Mouse (Mus musculus) cerebellum, adult 2 months (tissue): ENCODE data around the gene Gm19345. TPM values are rescaled to one million over a fixed set of nuclear protein-coding genes. Genes with fewer than 3 reads are reported as not detected.

Source experiments
- DNase-seq, 2 experiments: peaks; one replicate each; pipeline ENCODE4 v3.0.0; 2021
- H3K27ac ChIP-seq: fragments of 200-500 bp; 2 replicates; pipeline ENCODE4 v1.5.1; 2012; ENCODE audit warnings: low read length, control low read depth, inconsistent platforms; ENCODE audit not compliant: insufficient read depth
- H3K27me3 ChIP-seq: fragments of 200-500 bp; 2 replicates; pipeline ENCODE4 v1.6.1; 2012; ENCODE audit warnings: inconsistent platforms, mild to moderate bottlenecking, low read length, moderate library complexity; ENCODE audit not compliant: control insufficient read depth, insufficient read depth
- H3K4me1 ChIP-seq: fragments of 200-500 bp; 2 replicates; pipeline ENCODE4 v1.6.1; 2011; ENCODE audit warnings: low read length; ENCODE audit not compliant: control insufficient read depth, insufficient read depth
- H3K4me3 ChIP-seq: fragments of 200-500 bp; replicated peaks from 2 replicates; pipeline ENCODE3; 2011; ENCODE audit warnings: mild to moderate bottlenecking, low read depth, low read length, control low read depth; ENCODE audit not compliant: insufficient read depth
- CTCF ChIP-seq: fragments of 200-500 bp; IDR thresholded peaks from 2 replicates; pipeline ENCODE4 v1.5.1; 2011; ENCODE audit warnings: low read depth, mild to moderate bottlenecking, control low read depth, low read length, moderate library complexity, borderline replicate concordance; ENCODE audit not compliant: insufficient read depth
- POLR2A ChIP-seq: fragments of 200-500 bp; IDR thresholded peaks from 2 replicates; pipeline ENCODE4 v1.6.1; 2011; ENCODE audit warnings: low read length, control low read depth, borderline replicate concordance; ENCODE audit not compliant: insufficient read depth
- WGBS: fragments of 180-500 bp; shearing (Covaris S2); methylation state at CpG from one replicate; pipeline ENCODE4 v1.1.7; 2018; 5-methylcytosine and 5-hydroxymethylcytosine counted together
- polyA plus RNA-seq: library from polyadenylated mRNA; depleted of rRNA; stranded (reverse); fragments of >200 nt; gene quantifications from 2 replicates; pipeline ENCODE4 v1.2.3, GENCODE M21; 2012

Gm19345 gene
- polyA plus RNA-seq, 1 experiment, result 8.2 TPM

GRCm38 (mm10) chr7:19853526-19853925 is 1.7 kb downstream of the Gm19345 start:
- H3K27me3 ChIP-seq, result no peaks in the 10 kb centered on the region
- WGBS, result 90% methylated on average over 20 of the region's 20 CpGs
- no peak overlapping the region for H3K4me3 ChIP-seq
- no peak overlapping the region for H3K27ac ChIP-seq
- TF ChIP-seq CTCF (no peak), POLR2A (no peak)
- H3K4me1 ChIP-seq, result no peaks in the 10 kb centered on the region
- DNase-seq, result no peak

GRCm38 (mm10) chr7:19855663-19856062 is 3.9 kb downstream of the Gm19345 start:
- Histone ChIP-seq H3K27me3 (no peaks in the 10 kb centered on the region), H3K27ac (no peak overlapping the region), H3K4me3 (no peak overlapping the region), H3K4me1 (no peaks in the 10 kb centered on the region)
- WGBS, result 80% methylated on average over 5 of the region's 5 CpGs
- TF ChIP-seq POLR2A (no peak), CTCF (no peak)
- DNase-seq, result no peak

- no peak for DNase-seq
- 87% methylated on average over 6 of the region's 6 CpGs for whole genome bisulfite sequencing
- H3K27ac ChIP-seq, result no peak overlapping the region
- no peak overlapping the region for H3K4me3 ChIP-seq
- no peaks in the 10 kb centered on the region for H3K4me1 ChIP-seq
- H3K27me3 ChIP-seq, result no peaks in the 10 kb centered on the region
- no peak for TF ChIP-seq CTCF
- no peak for TF ChIP-seq POLR2A
Measured at GRCm38 (mm10) chr7:19856283-19856682, 4.5 kb downstream of the Gm19345 start.

- H3K27ac ChIP-seq, result no peak overlapping the region
- 70% methylated on average over 10 of the region's 10 CpGs for WGBS
- H3K4me3 ChIP-seq, result no peak overlapping the region
- TF ChIP-seq CTCF (no peak), POLR2A (no peak)
- no peak for DNase-seq
- no peaks in the 10 kb centered on the region for H3K27me3 ChIP-seq
- no peaks in the 10 kb centered on the region for H3K4me1 ChIP-seq
Measured at GRCm38 (mm10) chr7:19859740-19860139, 7.9 kb downstream of the Gm19345 start.

- no peak within 1 kb of the TSS for H3K27ac ChIP-seq
- no peaks in the 10 kb centered on the region for H3K4me1 ChIP-seq
- no peak for DNase-seq
- no peak within 1 kb of the TSS for H3K4me3 ChIP-seq
- 77% methylated on average over 9 of the region's 9 CpGs for WGBS
- H3K27me3 ChIP-seq, result no peaks in the 10 kb centered on the region
- TF ChIP-seq CTCF (no peak), POLR2A (no peak)
Measured at GRCm38 (mm10) chr7:19861199-19861598, 9.4 kb downstream of the Gm19345 start, which contains the start of gene Ceacam16. Gene Ceacam16 (minus strand): TSS chr7:19861299.

GRCm38 (mm10) chr7:19864241-19864640 is 12.4 kb downstream of the Gm19345 start:
- WGBS, result 14% methylated on average over 2 of the region's 2 CpGs

GRCm38 (mm10) chr7:19865246-19866036 is 13.6 kb downstream of the Gm19345 start:
- TF ChIP-seq CTCF (no peak), POLR2A (no peak)
- DNase-seq, result no peak
- H3K27ac ChIP-seq, result no peak overlapping the region
- H3K4me3 ChIP-seq, result no peak overlapping the region
- WGBS, result 81% methylated on average over 8 of the region's 8 CpGs
- H3K27me3 ChIP-seq, result no peaks in the 10 kb centered on the region
- H3K4me1 ChIP-seq, result no peaks in the 10 kb centered on the region

More at GRCm38 (mm10) chr7:19864241-19864640, 12.4 kb downstream of the Gm19345 start:
- Histone ChIP-seq H3K27me3 (no peaks in the 10 kb centered on the region), H3K27ac (no peak overlapping the region), H3K4me1 (no peaks in the 10 kb centered on the region), H3K4me3 (no peak overlapping the region)
- TF ChIP-seq CTCF (no peak), POLR2A (no peak)
- DNase-seq, result peak in 1 of 2 experiments; percentile 26

- no peak for TF ChIP-seq CTCF
- TF ChIP-seq POLR2A, result no peak
- WGBS, result 89% methylated on average over 6 of the region's 6 CpGs
- Histone ChIP-seq H3K4me1 (no peaks in the 10 kb centered on the region), H3K27ac (no peak overlapping the region), H3K27me3 (no peaks in the 10 kb centered on the region), H3K4me3 (no peak overlapping the region)
- no peak for DNase-seq
Measured at GRCm38 (mm10) chr7:19866490-19866889, 14.7 kb downstream of the Gm19345 start.

GRCm38 (mm10) chr7:19867751-19868399 is 16.1 kb downstream of the Gm19345 start:
- WGBS, result 82% methylated on average over 16 of the region's 16 CpGs
- Histone ChIP-seq H3K27ac (no peak overlapping the region), H3K4me1 (no peaks in the 10 kb centered on the region), H3K4me3 (no peak overlapping the region), H3K27me3 (no peaks in the 10 kb centered on the region)
- DNase-seq, result no peak
- TF ChIP-seq POLR2A, result no peak
- no peak for TF ChIP-seq CTCF
